Mouse (Mus musculus) heart, embryonic 14.5 days (tissue): ENCODE measurements around the gene Slc17a2. TPM values are rescaled to one million over a fixed set of nuclear protein-coding genes. Genes with fewer than 3 reads are reported as not detected.

ENCODE experiments used
- ATAC-seq: fragments of 200-750 bp; cut with Nextera tagmentation; 2 replicates; pipeline ENCODE4 v1.8.0; 2017; ENCODE audit warnings: low read depth, moderate TSS enrichment; ENCODE audit not compliant: insufficient number of reproducible peaks, insufficient read depth, low FRiP score
- H3K27ac ChIP-seq, 2 experiments: fragments of 200-500 bp in 1 of 2; fragments of 300-500 bp in 1 of 2; sonication (generic) in 1 of 2; replicated peaks in 1 of 2; 2 replicates each; pipeline ENCODE4 v1.5.1; 2012 to 2014; ENCODE audit warnings: low read depth in 2 of 2, low read length in 2 of 2, control low read depth in 1 of 2, mild to moderate bottlenecking in 1 of 2, mixed read lengths in 1 of 2; ENCODE audit not compliant: control insufficient read depth in 1 of 2, insufficient read depth in 1 of 2
- H3K27me3 ChIP-seq: fragments of 300-500 bp; sonication (generic); 2 replicates; pipeline ENCODE4 v1.6.1; 2014; ENCODE audit warnings: mild to moderate bottlenecking, low read length, control low read depth; ENCODE audit not compliant: control insufficient read depth, insufficient read depth
- H3K36me3 ChIP-seq: fragments of 300-500 bp; sonication (generic); 2 replicates; pipeline ENCODE4 v1.6.1; 2014; ENCODE audit warnings: mild to moderate bottlenecking, control low read depth, low read length, mixed read lengths; ENCODE audit not compliant: control insufficient read depth, insufficient read depth
- H3K4me1 ChIP-seq, 2 experiments: fragments of 200-500 bp in 1 of 2; fragments of 300-500 bp in 1 of 2; sonication (generic) in 1 of 2; 2 replicates each; pipeline ENCODE4 v1.6.1; 2012 to 2014; ENCODE audit warnings: low read length in 2 of 2, control low read depth in 1 of 2, mixed read lengths in 1 of 2; ENCODE audit not compliant: control insufficient read depth in 2 of 2, insufficient read depth in 2 of 2
- H3K4me2 ChIP-seq: fragments of 300-500 bp; sonication (generic); 2 replicates; pipeline ENCODE4 v1.6.1; 2014; ENCODE audit warnings: mild to moderate bottlenecking, low read length
- H3K4me3 ChIP-seq, 2 experiments: fragments of 200-500 bp in 1 of 2; fragments of 300-500 bp in 1 of 2; sonication (generic) in 1 of 2; 2 replicates each; pipeline ENCODE4 v1.5.1; 2012 to 2014; ENCODE audit warnings: low read length in 2 of 2, mild to moderate bottlenecking in 2 of 2, control low read depth in 1 of 2, low read depth in 1 of 2, moderate library complexity in 1 of 2; ENCODE audit not compliant: control insufficient read depth in 1 of 2, insufficient read depth in 1 of 2
- H3K9ac ChIP-seq: fragments of 300-500 bp; sonication (generic); 2 replicates; pipeline ENCODE4 v1.6.1; 2014; ENCODE audit warnings: mild to moderate bottlenecking, low read length
- H3K9me3 ChIP-seq: fragments of 300-500 bp; sonication (generic); 2 replicates; pipeline ENCODE4 v1.6.1; 2016; ENCODE audit warnings: low read length, control low read depth; ENCODE audit not compliant: control insufficient read depth
- WGBS: fragments of 180-500 bp; shearing (Covaris S2); extraction: QIAGEN DNeasy Blood & Tissue Kit; methylation state at CpG from one replicate; pipeline ENCODE4 v1.1.7; 2014; 5-methylcytosine and 5-hydroxymethylcytosine counted together
- polyA plus RNA-seq: library from polyadenylated mRNA; unstranded; fragments of >200 nt; fragmentation: Nextera tagmentation; extraction: Ambion mirVana; gene quantifications from 2 replicates; pipeline ENCODE4 v1.2.1, GENCODE M21; 2014

The Slc17a2 gene
- polyA plus RNA-seq, 1 experiment from 2014 or later, result not detected

DNA sequence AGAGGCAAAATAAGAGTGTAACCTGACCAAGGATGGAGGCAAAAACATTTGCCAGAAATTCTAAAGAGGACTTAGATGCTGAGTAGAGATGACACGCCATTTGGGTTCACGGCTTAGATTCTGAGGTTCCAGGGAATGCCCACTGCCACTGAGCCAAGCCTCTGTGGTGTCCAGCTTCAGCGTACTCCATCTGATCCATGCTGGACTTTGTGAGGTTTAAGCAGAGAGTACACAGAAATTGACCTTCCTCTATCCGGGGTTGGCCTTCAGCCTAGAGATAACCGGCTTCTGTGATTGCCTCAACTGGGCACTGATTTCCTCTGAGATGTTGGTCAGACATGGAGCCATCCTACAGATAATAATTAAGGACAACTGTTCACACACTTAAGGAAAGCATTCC, 29.8 kb downstream of the Slc17a2 start:
- no peaks in the 10 kb centered on the region for H3K9me3 ChIP-seq

DNA sequence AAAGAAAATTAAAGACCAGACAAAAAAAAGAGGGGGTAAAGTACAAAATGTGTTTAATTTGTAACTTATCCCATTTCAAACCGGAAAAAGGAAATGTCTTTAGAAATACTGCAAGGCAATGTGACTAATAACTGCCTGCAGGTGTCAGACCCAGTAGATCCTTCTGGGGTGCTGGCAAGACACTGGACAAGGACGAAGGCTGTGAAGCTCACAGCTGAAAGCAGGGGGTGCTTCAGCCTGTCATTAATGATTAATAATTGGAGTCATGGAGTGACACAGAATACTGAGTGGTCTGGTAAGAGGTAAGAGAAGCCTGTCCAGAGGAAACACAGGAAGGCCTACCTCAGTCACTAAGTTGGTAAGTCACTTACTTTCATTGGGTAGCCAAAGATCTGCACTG, 32.5 kb downstream of the Slc17a2 start, which contains the start of gene Slc17a3:
Gene Slc17a3, plus strand, starts transcription at position 127 of the 400 bp plus-strand sequence.
- Histone ChIP-seq H3K27me3 (no peaks in the 10 kb centered on the region), H3K36me3 (no peaks in the 10 kb centered on the region), H3K4me2 (no peak within 1 kb of the TSS), H3K4me3 (no peak within 1 kb of the TSS), H3K9ac (no peak within 1 kb of the TSS), H3K9me3 (no peaks in the 10 kb centered on the region), H3K4me1 (no peaks in the 10 kb centered on the region), H3K27ac (no peak within 1 kb of the TSS)
- 72% methylated on average over 2 of the region's 2 CpGs for WGBS
- no peak for ATAC-seq

More for the DNA sequence above, 29.8 kb downstream of the Slc17a2 start:
- Histone ChIP-seq H3K9ac (no peak overlapping the region), H3K36me3 (no peaks in the 10 kb centered on the region), H3K4me1 (no peaks in the 10 kb centered on the region), H3K27ac (no peak overlapping the region), H3K4me3 (no peak overlapping the region), H3K27me3 (no peaks in the 10 kb centered on the region), H3K4me2 (no peak overlapping the region)
- no peak for ATAC-seq
- WGBS, result 84% methylated on average over 5 of the region's 5 CpGs

DNA sequence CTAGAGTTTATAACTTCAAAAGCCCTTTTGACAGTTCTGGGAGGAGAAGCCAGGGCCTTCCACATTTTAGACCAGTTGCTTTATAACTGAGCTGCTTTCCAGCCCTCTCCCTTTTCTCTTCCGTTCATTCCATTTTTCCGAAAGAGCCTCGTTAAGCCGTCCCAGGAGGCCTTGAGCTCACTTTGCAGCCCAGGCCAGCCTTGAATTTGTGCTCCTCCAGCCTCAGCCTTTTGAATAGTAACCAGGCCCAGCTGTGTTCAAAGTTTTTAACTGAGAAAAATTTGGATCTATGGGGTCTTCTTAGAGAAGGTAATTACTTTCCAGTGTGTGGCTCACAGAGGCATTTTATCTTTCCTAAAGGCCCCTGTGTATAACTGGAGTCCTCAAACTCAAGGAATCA, 39.1 kb downstream of the Slc17a2 start:
- H3K27me3 ChIP-seq, result no peaks in the 10 kb centered on the region
- no peak overlapping the region for H3K9ac ChIP-seq
- H3K27ac ChIP-seq, result no peak overlapping the region
- no peaks in the 10 kb centered on the region for H3K36me3 ChIP-seq
- no peak for ATAC-seq
- no peaks in the 10 kb centered on the region for H3K4me1 ChIP-seq
- H3K9me3 ChIP-seq, result no peaks in the 10 kb centered on the region
- no peak overlapping the region for H3K4me2 ChIP-seq
- 82% methylated on average over 4 of the region's 4 CpGs for WGBS
- H3K4me3 ChIP-seq, result no peak overlapping the region

DNA sequence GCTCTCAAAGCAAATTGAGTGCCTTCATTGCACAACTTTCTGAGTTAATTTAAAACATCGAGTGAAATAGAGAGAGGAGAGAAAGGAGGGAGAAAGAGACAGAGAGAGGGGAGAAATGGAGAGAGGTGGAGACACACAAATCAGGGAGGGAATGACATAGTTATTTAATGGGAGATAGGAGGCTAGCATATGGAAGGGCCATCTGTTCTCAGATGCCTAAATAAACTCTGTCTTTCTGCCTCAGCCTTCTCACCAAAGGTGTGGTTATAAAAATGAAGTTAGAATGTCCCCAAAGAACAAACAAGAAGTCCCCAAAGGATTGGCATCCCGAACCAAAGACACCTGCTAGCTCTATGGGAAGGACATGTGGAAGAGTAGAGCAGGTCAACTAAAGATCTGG, 42.5 kb downstream of the Slc17a2 start:
- Histone ChIP-seq H3K9ac (no peak overlapping the region), H3K4me2 (no peak overlapping the region), H3K27ac (no peak overlapping the region), H3K36me3 (no peaks in the 10 kb centered on the region), H3K27me3 (no peaks in the 10 kb centered on the region), H3K4me1 (no peaks in the 10 kb centered on the region), H3K9me3 (no peaks in the 10 kb centered on the region), H3K4me3 (no peak overlapping the region)
- WGBS, result 82% methylated on average over 2 of the region's 2 CpGs
- no peak for ATAC-seq

DNA sequence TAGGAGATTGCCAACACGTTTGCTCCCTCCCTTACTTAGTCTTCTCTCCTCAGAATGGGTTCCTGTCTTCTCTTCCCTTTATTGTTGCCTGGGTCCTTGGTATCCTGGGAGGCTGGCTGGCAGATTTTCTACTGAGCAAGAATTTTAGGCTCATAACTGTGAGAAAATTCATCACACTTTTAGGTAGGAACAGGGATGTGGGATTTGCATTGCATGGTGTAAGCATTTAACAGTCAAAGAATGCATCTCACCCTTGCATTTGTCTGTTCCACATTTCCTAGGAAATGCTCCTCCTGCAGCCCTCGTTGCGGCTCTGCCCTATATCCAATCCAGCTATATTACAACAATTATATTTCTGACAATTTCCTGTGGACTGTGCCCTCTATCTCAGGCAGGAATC, 49.6 kb downstream of the Slc17a2 start:
- no peak overlapping the region for H3K9ac ChIP-seq
- 0 out of 2 replicates have a peak, but pooled peaks cover 3% of the 10 kb centered on the region for H3K27me3 ChIP-seq
- no peaks in the 10 kb centered on the region for H3K9me3 ChIP-seq
- no peaks in the 10 kb centered on the region for H3K4me1 ChIP-seq
- no peak overlapping the region for H3K27ac ChIP-seq
- WGBS, result 61% methylated on average over 3 of the region's 3 CpGs
- H3K36me3 ChIP-seq, result no peaks in the 10 kb centered on the region
- H3K4me3 ChIP-seq, result no peak overlapping the region
- ATAC-seq, result no peak
- no peak overlapping the region for H3K4me2 ChIP-seq

DNA sequence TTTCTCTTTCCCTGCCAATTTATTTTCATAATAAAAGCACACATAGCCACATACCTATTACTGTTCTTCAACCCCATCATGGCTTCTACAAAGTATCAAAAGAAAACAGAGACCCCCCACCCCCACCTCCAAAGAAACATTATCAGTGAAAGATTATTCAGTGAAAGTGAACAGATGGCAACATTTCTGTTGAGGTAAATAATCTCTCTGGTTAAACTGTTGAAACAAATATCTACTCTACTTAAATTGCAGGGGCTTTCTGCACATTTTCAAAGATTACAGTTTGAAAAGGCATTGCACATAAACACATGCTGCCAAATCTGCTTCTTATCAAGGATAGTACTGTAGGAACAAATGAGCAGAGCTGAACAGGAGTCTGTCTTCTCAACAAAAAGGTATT, 55.0 kb downstream of the Slc17a2 start:
- Histone ChIP-seq H3K27me3 (0 out of 2 replicates have a peak, but pooled peaks cover 3% of the 10 kb centered on the region), H3K4me3 (no peak overlapping the region), H3K36me3 (no peaks in the 10 kb centered on the region), H3K27ac (no peak overlapping the region), H3K9ac (no peak overlapping the region), H3K4me1 (peaks cover 3 to 5% of the 10 kb centered on the region in 2 experiments; a peak in 2 of 4 replicates), H3K4me2 (no peak overlapping the region), H3K9me3 (no peaks in the 10 kb centered on the region)
- no peak for ATAC-seq

DNA sequence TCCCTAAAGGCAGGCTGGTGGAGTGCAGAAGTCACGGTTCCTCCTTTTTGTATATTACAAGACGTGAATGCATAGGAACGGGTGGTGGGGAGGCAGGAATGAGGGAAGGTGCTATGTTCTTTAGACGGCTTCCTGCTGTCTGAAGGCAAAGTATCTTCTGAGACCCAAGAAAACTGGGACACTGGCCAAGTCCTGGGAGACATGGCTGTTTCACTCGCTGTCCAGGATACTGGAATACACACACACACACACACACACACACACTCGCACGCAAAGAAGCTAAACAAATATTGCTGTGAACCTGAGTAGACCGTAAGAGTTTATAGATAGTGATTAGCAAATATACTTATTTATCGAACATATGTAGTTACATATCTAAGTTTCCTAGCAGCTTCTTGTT, 57.9 kb downstream of the Slc17a2 start:
- Histone ChIP-seq H3K27ac (no peak overlapping the region), H3K4me2 (no peak overlapping the region), H3K36me3 (no peaks in the 10 kb centered on the region), H3K9ac (no peak overlapping the region), H3K4me1 (peaks cover 3 to 5% of the 10 kb centered on the region in 2 experiments; a peak in 2 of 4 replicates), H3K9me3 (no peaks in the 10 kb centered on the region), H3K27me3 (no peaks in the 10 kb centered on the region), H3K4me3 (no peak overlapping the region)
- ATAC-seq, result no peak
- WGBS, result 55% methylated on average over 9 of the region's 9 CpGs

DNA sequence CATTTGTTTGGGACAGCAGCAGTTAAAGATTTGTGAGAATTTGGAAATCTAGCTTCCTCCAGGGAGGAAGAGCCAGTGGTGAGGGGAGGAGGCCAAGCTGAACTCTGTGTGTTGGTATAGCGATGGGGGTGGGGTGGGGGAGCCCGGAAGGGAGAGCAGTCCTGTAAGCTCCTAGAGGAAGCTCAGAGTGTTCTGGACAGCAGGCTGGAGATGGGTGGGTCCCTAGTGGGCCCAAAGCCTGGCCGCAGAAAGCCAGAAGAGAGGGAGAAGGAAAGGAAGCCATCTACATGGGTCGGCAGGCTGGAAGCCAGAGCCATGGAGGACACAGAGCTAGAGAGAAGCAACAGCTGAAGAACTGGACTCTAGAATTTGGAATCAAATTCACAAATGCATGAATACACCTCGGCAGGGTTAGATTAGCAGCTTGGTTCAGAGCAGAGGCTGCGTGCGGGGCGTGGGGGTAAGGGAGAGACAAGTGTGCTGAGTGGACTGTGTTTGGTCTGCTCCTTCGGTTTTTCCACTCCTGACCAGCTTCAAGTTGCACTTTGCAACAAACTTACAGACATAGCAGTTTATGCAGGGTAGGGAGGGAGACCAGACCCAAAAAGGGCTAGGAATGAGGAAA, 59.4 kb downstream of the Slc17a2 start:
- Histone ChIP-seq H3K9me3 (no peaks in the 10 kb centered on the region), H3K27me3 (no peaks in the 10 kb centered on the region), H3K4me3 (no peak overlapping the region), H3K36me3 (no peaks in the 10 kb centered on the region), H3K4me1 (peaks cover 3 to 5% of the 10 kb centered on the region in 2 experiments; a peak in 2 of 4 replicates), H3K27ac (no peak overlapping the region), H3K9ac (no peak overlapping the region), H3K4me2 (no peak overlapping the region)
- ATAC-seq, result no peak
- WGBS, result 66% methylated on average over 9 of the region's 9 CpGs
